Mouse (Mus musculus) stomach, postnatal 0 days (tissue): ENCODE measurements around the gene Atp1b2.
A peak's percentile ranks its signal among the peaks of the same experiment; 100 is the strongest.

ENCODE experiments used
- CTCF ChIP-seq: IDR thresholded peaks from 2 replicates; pipeline ENCODE4 v1.5.1; 2016; ENCODE audit warnings: antibody characterized with exemption, low read depth, mild to moderate bottlenecking, moderate library complexity
- EP300 ChIP-seq: optimal IDR thresholded peaks from 2 replicates; pipeline ENCODE3; 2016; ENCODE audit warnings: antibody characterized with exemption

GRCm38 (mm10) chr11:69580091-69580514, 25.6 kb downstream of the Atp1b2 start, which contains the start of the genes Wrap53 and Trp53:
- TF ChIP-seq CTCF = peak; percentile 29; the same call in 1 of the 2 replicates
- no peak for TF ChIP-seq EP300
